ENCODE assay signal across 25 mouse cellular contexts in genomic region chr15:12134546-12134945, GRCm38 (mm10). TPM values are rescaled to one million over a fixed set of nuclear protein-coding genes. Genes with fewer than 3 reads are reported as not detected.
DNase-seq lines count a peak whose midpoint lies in the region; ATAC-seq and TF ChIP-seq lines count a peak whose summit lies in the region.
"Had no signal": no experiment of that assay in that cellular context is flagged by ENCODE, and none has a peak within 500 bp of the region (broad histone marks: within the 10 kb centered on the region; RNA-seq: fewer than 3 reads in every experiment).

No protein-coding gene starts in this region.

- no peak for TF ChIP-seq CTCF in intestine, postnatal 0 days (IDR thresholded peaks at IDR 0.05; ENCODE audit: low read depth)

- ATAC-seq in heart, embryonic 12.5 days (ENCODE audit: insufficient number of reproducible peaks, low FRiP score) = no peak
- ATAC-seq in intestine, embryonic 16.5 days = 0 out of 2 replicates have a peak, but pooled peaks have one; percentile 39
- ATAC-seq in intestine, postnatal 0 days = no peak

- H3K9me3 ChIP-seq in heart, embryonic 12.5 days (replicated peaks) = no peaks in the 10 kb centered on the region
- no peaks in the 10 kb centered on the region for H3K9me3 ChIP-seq in intestine, embryonic 16.5 days (ENCODE audit: control insufficient read depth, low read length)
- H3K9me3 ChIP-seq in intestine, postnatal 0 days (ENCODE audit: control insufficient read depth) = no peaks in the 10 kb centered on the region
- H3K9me3 ChIP-seq: embryonic facial prominence, embryonic 12.5 days; G1E; hindbrain, embryonic 15.5 days; liver, embryonic 13.5 days; midbrain, embryonic 12.5 days; neural tube, embryonic 15.5 days had no signal

- no peak overlapping the region for H3K9ac ChIP-seq in heart, embryonic 12.5 days
- H3K9ac ChIP-seq in intestine, embryonic 16.5 days (ENCODE audit: low read depth, low read length) = no peak overlapping the region
- H3K9ac ChIP-seq in intestine, postnatal 0 days (ENCODE audit: low read depth, low read length) = no peak overlapping the region
- H3K9ac ChIP-seq: embryonic facial prominence, embryonic 12.5 days; forebrain, postnatal 0 days; hindbrain, embryonic 15.5 days; liver, embryonic 13.5 days; lung, embryonic 14.5 days; midbrain, embryonic 12.5 days; neural tube, embryonic 15.5 days had no signal

- 0 out of 2 replicates have a peak overlapping the region, but pooled peaks have one; percentile 38 for H3K27ac ChIP-seq in heart, embryonic 12.5 days (ENCODE audit: poor library complexity, severe bottlenecking)
- H3K27ac ChIP-seq in intestine, embryonic 16.5 days (ENCODE audit: low read length) = no peak overlapping the region
- no peak overlapping the region for H3K27ac ChIP-seq in intestine, postnatal 0 days (ENCODE audit: low read depth, low read length)
- H3K27ac ChIP-seq: embryonic facial prominence, embryonic 12.5 days; hindbrain, embryonic 15.5 days; left cerebral cortex, adult 2 months; liver, embryonic 13.5 days; midbrain, embryonic 12.5 days; neural tube, embryonic 15.5 days had no signal

- 17% methylated on average over 1 of the region's 1 CpGs for WGBS in heart, embryonic 12.5 days
- 41% methylated on average over 1 of the region's 1 CpGs for WGBS in intestine, embryonic 16.5 days
- WGBS in intestine, postnatal 0 days = 25% methylated on average over 1 of the region's 1 CpGs

- no peaks in the 10 kb centered on the region for H3K27me3 ChIP-seq in heart, embryonic 12.5 days (replicated peaks)
- H3K27me3 ChIP-seq in intestine, embryonic 16.5 days (replicated peaks; ENCODE audit: control insufficient read depth, insufficient read depth, low read length) = no peaks in the 10 kb centered on the region
- no peaks in the 10 kb centered on the region for H3K27me3 ChIP-seq in intestine, postnatal 0 days (replicated peaks; ENCODE audit: control insufficient read depth, insufficient read depth, low read length)
- H3K27me3 ChIP-seq: CH12.LX; embryonic facial prominence, embryonic 12.5 days; hindbrain, embryonic 15.5 days; liver, embryonic 13.5 days; midbrain, embryonic 12.5 days; neural tube, embryonic 15.5 days had no signal

- peaks cover 13% of the 10 kb centered on the region for H3K4me1 ChIP-seq in heart, embryonic 12.5 days (replicated peaks)
- peaks cover 4% of the 10 kb centered on the region; the same call in 1 of the 2 replicates for H3K4me1 ChIP-seq in intestine, embryonic 16.5 days (ENCODE audit: control insufficient read depth, insufficient read depth, low read length)
- no peaks in the 10 kb centered on the region for H3K4me1 ChIP-seq in intestine, postnatal 0 days (replicated peaks; ENCODE audit: control insufficient read depth, insufficient read depth, low read length)
- H3K4me1 ChIP-seq: embryonic facial prominence, embryonic 12.5 days; hindbrain, embryonic 15.5 days; midbrain, embryonic 12.5 days had no signal

- peak; percentile 39 for DNase-seq in adrenal gland, postnatal 14 days
- no peak for DNase-seq in adrenal gland, postnatal 25 days
- DNase-seq in heart, adult 11 months = no peak
- peak; percentile 31 for DNase-seq in brain, adult 2 months (ENCODE audit: low read depth, low spot score)
- no peak for DNase-seq in kidney, adult 9 months
- DNase-seq: B cell, adult 2 months; cerebellum, adult 11 months; forebrain, postnatal 0 days; kidney, postnatal 4 days; layer of hippocampus, adult 9-11 months; liver, embryonic 13.5 days; lung, embryonic 14.5 days; right cerebral cortex, adult 18-20 months; right cerebral cortex, postnatal 4 days; thymus, postnatal 25 days had no signal

- no peak overlapping the region for H3K4me2 ChIP-seq in heart, embryonic 12.5 days
- H3K4me2 ChIP-seq in intestine, embryonic 16.5 days (ENCODE audit: low read depth, low read length) = no peak overlapping the region
- H3K4me2 ChIP-seq in intestine, postnatal 0 days (replicated peaks; ENCODE audit: low read depth) = no peak overlapping the region
- H3K4me2 ChIP-seq: embryonic facial prominence, embryonic 12.5 days; hindbrain, embryonic 15.5 days; liver, embryonic 13.5 days; lung, embryonic 14.5 days; midbrain, embryonic 12.5 days; neural tube, embryonic 15.5 days had no signal

- H3K4me3 ChIP-seq in heart, embryonic 12.5 days = no peak overlapping the region
- H3K4me3 ChIP-seq in intestine, embryonic 16.5 days (ENCODE audit: low read length) = no peak overlapping the region
- H3K4me3 ChIP-seq in intestine, postnatal 0 days (ENCODE audit: low read depth, low read length) = no peak overlapping the region
- H3K4me3 ChIP-seq: embryonic facial prominence, embryonic 12.5 days; hindbrain, embryonic 15.5 days; left cerebral cortex, adult 2 months; liver, embryonic 13.5 days; midbrain, embryonic 12.5 days; neural tube, embryonic 15.5 days had no signal

- H3K36me3 ChIP-seq in heart, embryonic 12.5 days = peaks cover 19% of the 10 kb centered on the region
- H3K36me3 ChIP-seq in intestine, embryonic 16.5 days (ENCODE audit: control insufficient read depth, insufficient read depth, low read length) = 0 out of 2 replicates have a peak, but pooled peaks cover 3% of the 10 kb centered on the region
- peaks cover 11% of the 10 kb centered on the region for H3K36me3 ChIP-seq in intestine, postnatal 0 days (ENCODE audit: control insufficient read depth, insufficient read depth)

RNA-seq across cellular contexts. Expression of gene Zfr, which starts 16.9 kb away (rescaled TPM):
- total RNA-seq in adrenal gland, postnatal 14 days (2021) = 155 and 170 TPM in 2 replicates
- total RNA-seq in adrenal gland, postnatal 25 days (2021) = 145 and 150 TPM in 2 replicates
- 105 and 108 TPM in 2 replicates for polyA plus RNA-seq in heart, embryonic 12.5 days (2016; fragmentation: Nextera tagmentation; extraction: Ambion mirVana)
- 79.7 and 86.9 TPM in 2 replicates for polyA plus RNA-seq in intestine, embryonic 16.5 days (2015; fragmentation: Nextera tagmentation; extraction: Ambion mirVana)
- 47.9 and 52.1 TPM in 2 replicates for polyA plus RNA-seq in intestine, postnatal 0 days (2015; fragmentation: Nextera tagmentation; extraction: Ambion mirVana)

Comparison
In these comparisons a context has a peak if more than half of its experiments do, and no peak if none do; other contexts are left out.
1. DNase-seq: peak in adrenal gland, postnatal 14 days (single experiment) and brain, adult 2 months (single experiment); none in adrenal gland, postnatal 25 days (single experiment), heart, adult 11 months (single experiment) and kidney, adult 9 months (single experiment).